Mouse (Mus musculus) heart, embryonic 13.5 days (tissue): ENCODE measurements at regions not wholly inside any gene's neighbourhood (a gene's known extent, or its start where the extent isn't known, plus 50 kb on each side); places are given as distances from the start of the nearest gene placed in this dataset.
"Not testable (repeated sequence)": the region's sequence is repeated elsewhere in the genome, so short reads cannot be mapped to it uniquely, and the experiment has no call there.

ENCODE experiments used
- ATAC-seq: fragments of 200-750 bp; cut with Nextera tagmentation; 2 replicates; pipeline ENCODE4 v1.8.0; 2017; ENCODE audit warnings: moderate TSS enrichment; ENCODE audit not compliant: insufficient number of reproducible peaks, low FRiP score, low TSS enrichment; ENCODE audit errors: extremely low read depth
- H3K27ac ChIP-seq: fragments of 300-500 bp; sonication (generic); replicated peaks from 2 replicates; pipeline ENCODE4 v1.5.1; 2015; ENCODE audit warnings: moderate library complexity, mild to moderate bottlenecking, inconsistent platforms
- H3K27me3 ChIP-seq: fragments of 300-500 bp; sonication (generic); replicated peaks from 2 replicates; pipeline ENCODE4 v1.6.1; 2015; ENCODE audit warnings: mild to moderate bottlenecking, inconsistent platforms
- H3K36me3 ChIP-seq: fragments of 300-500 bp; sonication (generic); 2 replicates; pipeline ENCODE4 v1.6.1; 2015; ENCODE audit warnings: mild to moderate bottlenecking, inconsistent platforms
- H3K4me1 ChIP-seq: fragments of 300-500 bp; sonication (generic); 2 replicates; pipeline ENCODE4 v1.6.1; 2015; ENCODE audit warnings: inconsistent platforms
- H3K4me2 ChIP-seq: fragments of 300-500 bp; sonication (generic); 2 replicates; pipeline ENCODE4 v1.6.1; 2015; ENCODE audit warnings: inconsistent platforms, mild to moderate bottlenecking, moderate library complexity
- H3K4me3 ChIP-seq: fragments of 300-500 bp; sonication (generic); 2 replicates; pipeline ENCODE4 v1.5.1; 2015; ENCODE audit warnings: moderate library complexity, mild to moderate bottlenecking, inconsistent platforms
- H3K9ac ChIP-seq: fragments of 300-500 bp; sonication (generic); 2 replicates; pipeline ENCODE4 v1.6.1; 2015; ENCODE audit warnings: inconsistent platforms, mild to moderate bottlenecking, moderate library complexity
- H3K9me3 ChIP-seq: fragments of 300-500 bp; sonication (generic); 2 replicates; pipeline ENCODE4 v1.6.1; 2016; ENCODE audit warnings: inconsistent platforms
- WGBS: fragments of 180-500 bp; shearing (Covaris S2); methylation state at CpG from one replicate; pipeline ENCODE4 v1.1.7; 2015; ENCODE audit warnings: mixed read lengths; 5-methylcytosine and 5-hydroxymethylcytosine counted together

- Histone ChIP-seq H3K4me3 (no peak overlapping the region), H3K9ac (no peak overlapping the region), H3K9me3 (0 out of 2 replicates have a peak, but pooled peaks cover 3% of the 10 kb centered on the region), H3K4me1 (peaks cover 14% of the 10 kb centered on the region), H3K36me3 (no peaks in the 10 kb centered on the region), H3K27ac (no peak overlapping the region), H3K27me3 (no peaks in the 10 kb centered on the region), H3K4me2 (no peak overlapping the region)
- 67% methylated on average over 6 of the region's 6 CpGs for WGBS
- ATAC-seq, result no peak
Observed at GRCm38 (mm10) chr11:8773862-8774261, 109.5 kb upstream of the Tns3 start.

- peaks cover 14% of the 10 kb centered on the region for H3K4me1 ChIP-seq
- H3K9ac ChIP-seq, result no peak overlapping the region
- H3K9me3 ChIP-seq, result 0 out of 2 replicates have a peak, but pooled peaks cover 3% of the 10 kb centered on the region
- no peak for ATAC-seq
- 82% methylated on average over 11 of the region's 11 CpGs for WGBS
- H3K27ac ChIP-seq, result no peak overlapping the region
- no peak overlapping the region for H3K4me2 ChIP-seq
- H3K27me3 ChIP-seq, result no peaks in the 10 kb centered on the region
- H3K36me3 ChIP-seq, result no peaks in the 10 kb centered on the region
- H3K4me3 ChIP-seq, result no peak overlapping the region
Observed at GRCm38 (mm10) chr11:8773260-8773659, 108.9 kb upstream of the Tns3 start.

DNA sequence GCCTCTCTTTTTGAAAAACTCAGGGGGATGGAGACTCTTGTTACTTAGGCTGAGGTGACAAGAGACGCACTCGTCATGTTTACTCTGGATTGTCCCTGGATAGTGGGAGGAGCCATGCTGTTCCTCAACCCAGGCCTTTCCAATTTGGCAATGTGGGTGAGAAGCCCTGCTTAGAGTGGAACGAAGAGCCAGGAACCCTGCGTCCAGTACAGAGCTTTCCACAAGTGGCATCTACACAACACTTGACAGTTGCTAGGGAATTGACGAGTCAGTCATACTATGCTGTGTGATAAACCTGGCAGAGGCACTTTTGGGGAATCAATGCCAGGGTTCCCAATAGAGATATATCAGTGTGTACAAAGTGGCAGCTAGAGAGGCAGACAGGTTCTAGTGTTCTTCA is 108.2 kb upstream of the Tns3 start:
- H3K9me3 ChIP-seq, result no peaks in the 10 kb centered on the region
- no peak overlapping the region for H3K27ac ChIP-seq
- ATAC-seq, result no peak
- no peak overlapping the region for H3K9ac ChIP-seq
- H3K27me3 ChIP-seq, result no peaks in the 10 kb centered on the region
- H3K36me3 ChIP-seq, result no peaks in the 10 kb centered on the region
- WGBS, result 44% methylated on average over 5 of the region's 5 CpGs
- no peak overlapping the region for H3K4me2 ChIP-seq
- H3K4me3 ChIP-seq, result no peak overlapping the region
- peaks cover 14% of the 10 kb centered on the region for H3K4me1 ChIP-seq

DNA sequence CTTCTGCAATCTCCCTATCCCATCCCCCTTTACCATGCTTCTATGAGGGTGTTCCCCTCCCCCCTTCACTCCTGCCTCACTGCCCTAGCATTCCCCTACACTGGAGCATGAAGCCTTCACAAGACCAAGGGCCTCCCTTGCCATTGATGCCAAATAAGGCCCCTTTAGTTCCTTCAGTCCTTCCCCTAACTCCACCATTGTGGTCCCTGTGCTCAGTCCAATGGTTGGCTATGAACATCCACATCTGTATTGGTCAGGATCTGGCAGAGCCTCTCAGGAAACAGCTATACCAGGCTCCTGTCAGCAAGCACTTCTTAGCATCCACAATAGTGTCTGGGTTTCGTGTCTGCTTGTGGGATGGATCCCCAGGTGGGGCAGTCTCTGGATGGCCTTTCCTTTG is 104.4 kb upstream of the Tns3 start:
- not testable (repeated sequence) for H3K27me3 ChIP-seq, H3K4me1 ChIP-seq, H3K9ac ChIP-seq, H3K4me3 ChIP-seq, H3K36me3 ChIP-seq, H3K27ac ChIP-seq, ATAC-seq, H3K9me3 ChIP-seq, H3K4me2 ChIP-seq
- 69% methylated on average over 1 of the region's 1 CpGs for WGBS

- Histone ChIP-seq H3K36me3 (no peaks in the 10 kb centered on the region), H3K4me3 (no peak overlapping the region), H3K4me1 (no peaks in the 10 kb centered on the region), H3K27me3 (no peaks in the 10 kb centered on the region), H3K27ac (no peak overlapping the region), H3K9ac (no peak overlapping the region), H3K4me2 (no peak overlapping the region), H3K9me3 (no peaks in the 10 kb centered on the region)
- 82% methylated on average over 1 of the region's 1 CpGs for WGBS
- no peak for ATAC-seq
Observed at GRCm38 (mm10) chr11:8765541-8765885, 101.2 kb upstream of the Tns3 start.

- Histone ChIP-seq H3K4me2 (no peak overlapping the region), H3K27ac (no peak overlapping the region)
- 75% methylated on average over 2 of the region's 2 CpGs for WGBS
Observed at GRCm38 (mm10) chr11:8764861-8765540, 100.7 kb upstream of the Tns3 start.

DNA sequence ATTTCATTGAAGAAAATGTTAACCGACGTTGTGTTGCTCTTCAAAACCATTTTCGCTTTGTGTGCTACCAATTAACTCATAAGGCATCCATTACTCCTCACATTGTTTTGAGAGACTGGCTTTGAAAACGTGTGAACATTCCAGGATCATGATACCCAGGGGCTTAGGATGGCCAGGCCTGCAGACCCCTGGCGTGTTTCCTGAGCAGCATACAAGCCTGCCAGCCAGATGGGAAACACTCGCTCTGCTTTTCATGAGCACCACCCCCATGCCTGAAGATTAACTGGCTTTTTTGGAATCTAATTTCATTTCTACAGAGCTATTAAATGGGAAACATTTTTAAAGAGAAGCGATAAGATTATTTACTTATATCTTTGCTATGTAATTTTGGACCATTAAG is 99.1 kb upstream of the Tns3 start:
- no peak overlapping the region for H3K4me3 ChIP-seq
- no peaks in the 10 kb centered on the region for H3K9me3 ChIP-seq
- WGBS, result 63% methylated on average over 7 of the region's 7 CpGs
- H3K36me3 ChIP-seq, result no peaks in the 10 kb centered on the region
- H3K27me3 ChIP-seq, result no peaks in the 10 kb centered on the region
- no peak overlapping the region for H3K4me2 ChIP-seq
- no peak for ATAC-seq
- H3K9ac ChIP-seq, result no peak overlapping the region
- no peaks in the 10 kb centered on the region for H3K4me1 ChIP-seq
- H3K27ac ChIP-seq, result no peak overlapping the region

More at GRCm38 (mm10) chr11:8764861-8765540, 100.7 kb upstream of the Tns3 start:
- H3K27me3 ChIP-seq, result no peaks in the 10 kb centered on the region
- no peak overlapping the region for H3K9ac ChIP-seq
- H3K4me1 ChIP-seq, result no peaks in the 10 kb centered on the region
- H3K9me3 ChIP-seq, result no peaks in the 10 kb centered on the region
- ATAC-seq, result no peak
- H3K4me3 ChIP-seq, result no peak overlapping the region
- H3K36me3 ChIP-seq, result no peaks in the 10 kb centered on the region

DNA sequence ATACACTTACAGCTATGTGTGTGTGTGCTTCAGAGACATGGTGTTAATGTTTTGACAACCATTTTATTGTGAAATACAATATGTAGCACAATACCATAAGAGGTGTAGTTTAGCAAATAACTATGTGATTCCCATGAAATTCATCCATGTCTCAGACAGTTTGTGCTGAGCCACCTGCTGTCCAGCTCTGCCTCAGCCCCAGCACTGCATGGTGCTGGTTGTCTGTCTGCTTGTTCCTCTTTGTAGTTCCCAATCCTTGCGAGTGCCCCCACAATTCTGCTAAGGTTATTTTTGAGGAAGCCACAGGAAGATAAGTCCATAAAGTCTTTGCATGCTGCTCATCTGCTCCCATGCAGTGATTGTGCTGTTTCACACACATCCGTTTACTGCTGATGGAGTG is 97.8 kb upstream of the Tns3 start:
- ATAC-seq, result no peak
- no peak overlapping the region for H3K4me2 ChIP-seq
- H3K9me3 ChIP-seq, result no peaks in the 10 kb centered on the region
- 82% methylated on average over 2 of the region's 2 CpGs for WGBS
- H3K27me3 ChIP-seq, result no peaks in the 10 kb centered on the region
- no peaks in the 10 kb centered on the region for H3K36me3 ChIP-seq
- no peak overlapping the region for H3K27ac ChIP-seq
- H3K4me1 ChIP-seq, result no peaks in the 10 kb centered on the region
- H3K9ac ChIP-seq, result no peak overlapping the region
- no peak overlapping the region for H3K4me3 ChIP-seq

- Histone ChIP-seq H3K4me1 (no peaks in the 10 kb centered on the region), H3K4me3 (no peak overlapping the region), H3K36me3 (no peaks in the 10 kb centered on the region), H3K27ac (no peak overlapping the region), H3K9me3 (no peaks in the 10 kb centered on the region), H3K9ac (no peak overlapping the region), H3K27me3 (no peaks in the 10 kb centered on the region), H3K4me2 (no peak overlapping the region)
- ATAC-seq, result no peak
Observed at GRCm38 (mm10) chr11:8761626-8762025, 97.3 kb upstream of the Tns3 start.

DNA sequence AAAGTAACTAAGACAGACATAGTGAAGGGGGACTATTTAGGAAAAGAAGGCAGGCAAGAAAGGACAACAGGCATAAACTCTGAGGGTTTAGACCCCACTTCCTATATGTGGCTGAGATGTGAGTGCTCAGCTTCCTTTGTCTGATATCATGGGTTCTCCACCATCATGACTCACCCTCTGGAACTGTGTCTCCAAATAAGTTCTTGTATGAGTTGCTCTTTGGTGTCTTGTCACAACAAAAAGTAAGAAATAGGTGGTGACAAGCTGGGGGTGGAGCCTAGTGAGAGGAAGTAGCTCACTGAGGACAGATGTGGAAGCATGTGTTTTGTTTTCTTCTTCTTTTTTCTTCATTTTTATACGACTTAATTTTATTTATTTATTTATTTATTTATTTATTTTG is 95.5 kb upstream of the Tns3 start:
- Histone ChIP-seq H3K4me1 (no peaks in the 10 kb centered on the region), H3K27ac (no peak overlapping the region), H3K4me3 (no peak overlapping the region), H3K27me3 (no peaks in the 10 kb centered on the region), H3K9ac (no peak overlapping the region), H3K4me2 (no peak overlapping the region), H3K36me3 (no peaks in the 10 kb centered on the region), H3K9me3 (no peaks in the 10 kb centered on the region)
- WGBS, result 91% methylated on average over 1 of the region's 1 CpGs
- ATAC-seq, result no peak

- not testable (repeated sequence) for H3K36me3 ChIP-seq, H3K27ac ChIP-seq, H3K4me2 ChIP-seq, H3K4me3 ChIP-seq, H3K9ac ChIP-seq, ATAC-seq, H3K27me3 ChIP-seq, H3K4me1 ChIP-seq, H3K9me3 ChIP-seq
- 42% methylated on average over 2 of the region's 2 CpGs for WGBS
Observed at GRCm38 (mm10) chr11:8754508-8754907, 90.2 kb upstream of the Tns3 start.

GRCm38 (mm10) chr11:8735784-8736183 is 71.4 kb upstream of the Tns3 start:
- ATAC-seq, result not testable (repeated sequence)
- WGBS, result 79% methylated on average over 3 of the region's 3 CpGs

More at GRCm38 (mm10) chr11:8735784-8736183, 71.4 kb upstream of the Tns3 start:
- H3K4me3 ChIP-seq, H3K9ac ChIP-seq, H3K4me2 ChIP-seq, H3K27ac ChIP-seq, H3K4me1 ChIP-seq, H3K36me3 ChIP-seq, H3K9me3 ChIP-seq, H3K27me3 ChIP-seq: not testable (repeated sequence)
